Mouse (Mus musculus) erythroblast, embryonic 14.5 days (primary cell): ENCODE results near the gene Fn1.

ENCODE experiments used
- GATA1 ChIP-seq: IDR thresholded peaks from 2 replicates; pipeline ENCODE4 v1.6.1; 2012; ENCODE audit warnings: low read length, inconsistent platforms, mixed read lengths
- TAL1 ChIP-seq: IDR thresholded peaks from 3 replicates; pipeline ENCODE4 v1.6.1; 2012; ENCODE audit warnings: low read length, inconsistent platforms, mixed read lengths

DNA sequence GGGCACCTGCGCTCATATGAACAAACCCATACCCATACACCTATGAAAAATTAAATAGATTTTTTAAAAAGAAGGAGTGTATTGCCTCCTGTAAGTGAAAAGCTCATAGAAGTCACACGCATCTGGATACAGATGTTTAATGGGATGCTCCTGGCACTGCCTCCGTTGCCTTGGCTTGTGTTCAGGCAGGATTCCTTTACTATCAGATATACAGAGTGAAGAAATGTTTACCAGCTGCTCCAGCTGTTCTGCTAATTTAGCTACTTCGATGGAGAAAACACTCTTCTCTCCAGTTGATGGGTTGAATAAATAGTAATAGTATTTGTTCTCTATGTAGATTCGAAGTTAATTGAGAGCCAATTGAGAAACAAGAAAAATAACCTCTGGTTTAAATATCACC lies 33.8 kb upstream of the Fn1 start:
- TF ChIP-seq TAL1 (no peak), GATA1 (no peak)
